Mouse (Mus musculus) liver, embryonic 15.5 days (tissue): ENCODE results near the gene Bbs2. TPM values are rescaled to one million over a fixed set of nuclear protein-coding genes. Genes with fewer than 3 reads are reported as not detected.
A peak's percentile ranks its signal among the peaks of the same experiment; 100 is the strongest.
"Not testable (repeated sequence)": the region's sequence is repeated elsewhere in the genome, so short reads cannot be mapped to it uniquely, and the experiment has no call there.

Experiments
- ATAC-seq: fragments of 200-750 bp; cut with Nextera tagmentation; 2 replicates; pipeline ENCODE4 v1.8.0; 2017; ENCODE audit warnings: moderate number of reproducible peaks, mild to moderate bottlenecking, moderate library complexity; ENCODE audit not compliant: insufficient read depth
- H3K27ac ChIP-seq: fragments of 300-500 bp; sonication (generic); replicated peaks from 2 replicates; pipeline ENCODE4 v1.5.1; 2015; ENCODE audit warnings: mild to moderate bottlenecking, inconsistent platforms
- H3K27me3 ChIP-seq: fragments of 300-500 bp; sonication (generic); 2 replicates; pipeline ENCODE4 v1.6.1; 2015; ENCODE audit warnings: mild to moderate bottlenecking, inconsistent platforms
- H3K36me3 ChIP-seq: fragments of 300-500 bp; sonication (generic); replicated peaks from 2 replicates; pipeline ENCODE4 v1.6.1; 2015; ENCODE audit warnings: moderate library complexity, mild to moderate bottlenecking, inconsistent platforms
- H3K4me1 ChIP-seq: fragments of 300-500 bp; sonication (generic); replicated peaks from 2 replicates; pipeline ENCODE4 v1.6.1; 2015; ENCODE audit warnings: inconsistent platforms
- H3K4me2 ChIP-seq: fragments of 300-500 bp; sonication (generic); 2 replicates; pipeline ENCODE4 v1.6.1; 2015; ENCODE audit warnings: moderate library complexity, mild to moderate bottlenecking, inconsistent platforms
- H3K4me3 ChIP-seq: fragments of 300-500 bp; sonication (generic); replicated peaks from 2 replicates; pipeline ENCODE4 v1.5.1; 2015; ENCODE audit warnings: mild to moderate bottlenecking, inconsistent platforms
- H3K9ac ChIP-seq: fragments of 300-500 bp; sonication (generic); 2 replicates; pipeline ENCODE4 v1.6.1; 2015; ENCODE audit warnings: moderate library complexity, mild to moderate bottlenecking, inconsistent platforms
- H3K9me3 ChIP-seq: fragments of 300-500 bp; sonication (generic); replicated peaks from 2 replicates; pipeline ENCODE4 v1.6.1; 2016; ENCODE audit warnings: inconsistent platforms
- WGBS: fragments of 180-500 bp; shearing (Covaris S2); methylation state at CpG from one replicate; pipeline ENCODE4 v1.1.7; 2015; ENCODE audit warnings: mixed read lengths; ENCODE audit not compliant: insufficient replicate concordance; 5-methylcytosine and 5-hydroxymethylcytosine counted together
- polyA plus RNA-seq: library from polyadenylated mRNA; unstranded; fragments of >200 nt; fragmentation: Nextera tagmentation; extraction: Ambion mirVana; gene quantifications from 2 replicates; pipeline ENCODE4 v1.2.1, GENCODE M21; 2015

Bbs2 gene
- 2.6 and 3.4 TPM in 2 replicates for polyA plus RNA-seq

GRCm38 (mm10) chr8:94098081-94098974 lies at the start of gene Bbs2:
TSS of gene Bbs2 (minus strand) at chr8:94098928.
- peak; percentile 99 for ATAC-seq
- Histone ChIP-seq H3K27ac (peak within 1 kb of the TSS; percentile 99), H3K9me3 (no peaks in the 10 kb centered on the region), H3K4me3 (peak within 1 kb of the TSS; percentile 77), H3K27me3 (peaks cover 35% of the 10 kb centered on the region), H3K4me1 (peaks cover 17% of the 10 kb centered on the region), H3K4me2 (peak within 1 kb of the TSS; percentile 85), H3K9ac (peak within 1 kb of the TSS; percentile 71), H3K36me3 (no peaks in the 10 kb centered on the region)
- 2% methylated on average over 61 of the region's 61 CpGs for WGBS

- H3K9me3 ChIP-seq, result no peaks in the 10 kb centered on the region
- H3K27ac ChIP-seq, result no peak overlapping the region
- H3K4me1 ChIP-seq, result peaks cover 35% of the 10 kb centered on the region
- ATAC-seq, result no peak
- no peak overlapping the region for H3K4me3 ChIP-seq
- no peak overlapping the region for H3K4me2 ChIP-seq
- no peaks in the 10 kb centered on the region for H3K36me3 ChIP-seq
- H3K27me3 ChIP-seq, result peaks cover 68% of the 10 kb centered on the region
- H3K9ac ChIP-seq, result no peak overlapping the region
- 46% methylated on average over 5 of the region's 5 CpGs for WGBS
Measured at GRCm38 (mm10) chr8:94148236-94148635, 49.5 kb upstream of the Bbs2 start.

GRCm38 (mm10) chr8:94140266-94140795 lies 41.6 kb upstream of the Bbs2 start:
- no peak for ATAC-seq
- no peaks in the 10 kb centered on the region for H3K4me1 ChIP-seq
- WGBS, result 59% methylated on average over 4 of the region's 4 CpGs

GRCm38 (mm10) chr8:94136933-94137332 lies 38.2 kb upstream of the Bbs2 start, which contains the start of gene Mt4:
TSS of gene Mt4 (plus strand) at chr8:94137197.
- no peak within 1 kb of the TSS for H3K4me3 ChIP-seq
- peaks cover 6% of the 10 kb centered on the region for H3K4me1 ChIP-seq
- peaks cover 23% of the 10 kb centered on the region for H3K27me3 ChIP-seq
- WGBS, result 43% methylated on average over 6 of the region's 6 CpGs
- H3K36me3 ChIP-seq, result no peaks in the 10 kb centered on the region
- H3K9ac ChIP-seq, result no peak within 1 kb of the TSS
- no peak within 1 kb of the TSS for H3K27ac ChIP-seq
- no peak for ATAC-seq
- H3K4me2 ChIP-seq, result no peak within 1 kb of the TSS
- H3K9me3 ChIP-seq, result no peaks in the 10 kb centered on the region

More at GRCm38 (mm10) chr8:94140266-94140795, 41.6 kb upstream of the Bbs2 start:
- Histone ChIP-seq H3K27ac (no peak overlapping the region), H3K4me2 (no peak overlapping the region), H3K4me3 (no peak overlapping the region), H3K9ac (no peak overlapping the region), H3K9me3 (no peaks in the 10 kb centered on the region), H3K36me3 (no peaks in the 10 kb centered on the region), H3K27me3 (peaks cover 45% of the 10 kb centered on the region)

GRCm38 (mm10) chr8:94136192-94136591 lies 37.5 kb upstream of the Bbs2 start:
- Histone ChIP-seq H3K27me3 (peaks cover 21% of the 10 kb centered on the region), H3K9me3 (no peaks in the 10 kb centered on the region), H3K9ac (no peak overlapping the region), H3K4me2 (no peak overlapping the region), H3K27ac (no peak overlapping the region), H3K4me1 (peaks cover 6% of the 10 kb centered on the region), H3K36me3 (no peaks in the 10 kb centered on the region), H3K4me3 (no peak overlapping the region)
- 73% methylated on average over 7 of the region's 7 CpGs for WGBS
- ATAC-seq, result no peak

GRCm38 (mm10) chr8:94135556-94135955 lies 36.8 kb upstream of the Bbs2 start:
- H3K9ac ChIP-seq, result no peak overlapping the region
- peaks cover 21% of the 10 kb centered on the region for H3K27me3 ChIP-seq
- H3K9me3 ChIP-seq, result no peaks in the 10 kb centered on the region
- no peak overlapping the region for H3K4me3 ChIP-seq
- no peak for ATAC-seq
- no peak overlapping the region for H3K27ac ChIP-seq
- peaks cover 6% of the 10 kb centered on the region for H3K4me1 ChIP-seq
- no peak overlapping the region for H3K4me2 ChIP-seq
- 66% methylated on average over 6 of the region's 6 CpGs for WGBS
- H3K36me3 ChIP-seq, result no peaks in the 10 kb centered on the region

GRCm38 (mm10) chr8:94134601-94135000 lies 35.9 kb upstream of the Bbs2 start:
- H3K36me3 ChIP-seq, ATAC-seq, H3K4me3 ChIP-seq, H3K9ac ChIP-seq, H3K27ac ChIP-seq, H3K4me1 ChIP-seq, H3K4me2 ChIP-seq, H3K9me3 ChIP-seq: not testable (repeated sequence)
- 24% methylated on average over 3 of the region's 3 CpGs for WGBS
- H3K27me3 ChIP-seq, result peaks cover 21% of the 10 kb centered on the region

- 33% methylated on average over 5 of the region's 5 CpGs for WGBS
- H3K4me2 ChIP-seq, result no peak overlapping the region
- no peak overlapping the region for H3K27ac ChIP-seq
- H3K36me3 ChIP-seq, result no peaks in the 10 kb centered on the region
- H3K4me3 ChIP-seq, result no peak overlapping the region
- peaks cover 6% of the 10 kb centered on the region for H3K4me1 ChIP-seq
- no peak overlapping the region for H3K9ac ChIP-seq
- H3K9me3 ChIP-seq, result no peaks in the 10 kb centered on the region
- ATAC-seq, result no peak
- peaks cover 26% of the 10 kb centered on the region for H3K27me3 ChIP-seq
Measured at GRCm38 (mm10) chr8:94132096-94132495, 33.4 kb upstream of the Bbs2 start.

- no peaks in the 10 kb centered on the region for H3K36me3 ChIP-seq
- ATAC-seq, result no peak
- 83% methylated on average over 4 of the region's 4 CpGs for WGBS
Measured at GRCm38 (mm10) chr8:94130126-94130525, 31.4 kb upstream of the Bbs2 start.

GRCm38 (mm10) chr8:94129133-94129789 lies 30.5 kb upstream of the Bbs2 start:
- no peak for ATAC-seq
- Histone ChIP-seq H3K9ac (no peak overlapping the region), H3K4me3 (no peak overlapping the region), H3K36me3 (no peaks in the 10 kb centered on the region), H3K4me2 (no peak overlapping the region), H3K9me3 (no peaks in the 10 kb centered on the region), H3K27me3 (peaks cover 32% of the 10 kb centered on the region), H3K4me1 (no peaks in the 10 kb centered on the region; the same call in 1 of the 2 replicates), H3K27ac (no peak overlapping the region)
- WGBS, result 71% methylated on average over 6 of the region's 6 CpGs

More at GRCm38 (mm10) chr8:94130126-94130525, 31.4 kb upstream of the Bbs2 start:
- Histone ChIP-seq H3K9me3 (no peaks in the 10 kb centered on the region), H3K27ac (no peak overlapping the region), H3K9ac (no peak overlapping the region), H3K4me1 (peaks cover 6% of the 10 kb centered on the region), H3K4me3 (no peak overlapping the region), H3K27me3 (peaks cover 25% of the 10 kb centered on the region), H3K4me2 (no peak overlapping the region)

- Histone ChIP-seq H3K27me3 (peaks cover 41% of the 10 kb centered on the region), H3K9me3 (no peaks in the 10 kb centered on the region), H3K36me3 (no peaks in the 10 kb centered on the region), H3K4me1 (no peaks in the 10 kb centered on the region), H3K4me2 (no peak overlapping the region), H3K9ac (no peak overlapping the region), H3K27ac (no peak overlapping the region), H3K4me3 (no peak overlapping the region)
- ATAC-seq, result no peak
- 71% methylated on average over 6 of the region's 6 CpGs for WGBS
Measured at GRCm38 (mm10) chr8:94127711-94128110, 29.0 kb upstream of the Bbs2 start.
